Mouse (Mus musculus) monocyte, adult 5-6 weeks (primary cell): ENCODE data around the gene Camsap3. TPM values are rescaled to one million over a fixed set of nuclear protein-coding genes. Genes with fewer than 3 reads are reported as not detected.
A peak's percentile ranks its signal among the peaks of the same experiment; 100 is the strongest.

Experiments used
- ATAC-seq: fragments of 153-309, 156-312 bp; replicated peaks from 2 replicates; pipeline ENCODE4 v1.8.0; 2017; ENCODE audit warnings: mild to moderate bottlenecking; ENCODE audit not compliant: low TSS enrichment, insufficient number of reproducible peaks, severe bottlenecking, poor library complexity, low FRiP score
- total RNA-seq: library from RNA; stranded (forward); fragments of 200-1000, 200-491, 200-594 nt; gene quantifications from 3 replicates; pipeline ENCODE4 v1.2.3, GENCODE M21; 2017

Camsap3 gene
- total RNA-seq, 1 experiment from 2014 or later: not detected

GRCm38 (mm10) chr8:3594466-3594865, 7.4 kb downstream of the Camsap3 start:
- ATAC-seq: no peak

GRCm38 (mm10) chr8:3598054-3598453, 11.0 kb downstream of the Camsap3 start:
- no peak for ATAC-seq

- ATAC-seq: no peak
Observed at GRCm38 (mm10) chr8:3599219-3599618, 12.1 kb downstream of the Camsap3 start.

DNA sequence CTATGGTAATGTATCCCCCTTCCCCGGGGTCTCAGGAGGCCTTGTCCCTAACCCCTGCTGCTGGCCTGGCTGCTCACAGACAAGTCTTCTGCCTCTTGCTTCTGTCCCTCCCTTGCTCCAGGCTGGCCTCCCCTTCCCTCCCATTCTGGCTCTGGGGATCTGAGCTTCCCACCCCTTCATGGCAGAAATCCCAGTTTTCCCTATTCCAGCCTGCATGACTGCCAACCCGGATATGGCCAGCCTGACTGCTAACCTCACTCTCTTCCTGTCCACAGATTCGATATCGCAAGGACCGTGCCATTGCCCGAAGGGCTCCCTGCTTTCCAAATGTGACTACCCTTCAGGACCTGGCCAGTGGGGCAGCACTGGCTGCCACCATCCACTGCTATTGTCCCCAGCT, 13.3 kb downstream of the Camsap3 start:
- no peak for ATAC-seq

GRCm38 (mm10) chr8:3603439-3603838, 16.3 kb downstream of the Camsap3 start:
- ATAC-seq: no peak

GRCm38 (mm10) chr8:3606593-3606992, 19.5 kb downstream of the Camsap3 start:
- no peak for ATAC-seq

GRCm38 (mm10) chr8:3607822-3608221, 20.7 kb downstream of the Camsap3 start:
- no peak for ATAC-seq

DNA sequence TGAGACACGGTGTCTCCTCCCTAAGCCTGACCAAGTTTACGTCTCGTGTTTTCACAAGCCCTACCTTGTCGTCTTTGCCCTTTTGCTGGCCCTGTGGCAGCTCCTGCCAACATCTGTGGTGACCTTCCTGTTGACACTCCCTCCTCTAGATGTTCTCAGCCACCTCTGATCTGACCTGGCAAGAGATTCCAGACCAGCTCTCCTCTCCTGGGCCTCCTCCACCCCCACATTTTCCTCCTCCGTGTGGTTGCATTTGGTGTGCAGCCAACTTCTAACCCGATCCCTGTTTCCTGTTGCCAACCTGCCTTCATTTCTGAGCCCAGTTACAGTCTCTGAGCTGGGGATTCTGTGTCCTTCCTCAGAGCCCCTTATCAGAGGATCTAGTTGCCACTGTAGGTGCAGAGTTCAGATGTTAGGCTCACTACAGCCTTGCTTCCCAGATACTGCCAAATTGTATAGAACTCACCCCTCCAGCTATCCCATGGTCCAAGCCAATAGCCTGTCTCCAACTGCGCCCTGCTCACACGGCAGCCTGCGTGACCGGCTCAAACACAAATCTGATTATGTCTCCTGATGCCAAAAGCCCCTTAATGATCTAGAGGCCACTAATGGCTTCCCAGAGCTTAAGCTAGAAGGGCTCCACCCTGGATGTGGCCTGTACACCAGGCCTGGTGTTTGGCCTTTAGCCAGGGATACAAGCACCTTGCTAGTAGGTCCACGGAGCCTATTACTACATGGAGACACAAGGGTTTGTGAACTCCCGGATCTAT, 22.1 kb downstream of the Camsap3 start:
- ATAC-seq: no peak

- ATAC-seq: no peak
Observed at GRCm38 (mm10) chr8:3609816-3610150, 22.7 kb downstream of the Camsap3 start.

DNA sequence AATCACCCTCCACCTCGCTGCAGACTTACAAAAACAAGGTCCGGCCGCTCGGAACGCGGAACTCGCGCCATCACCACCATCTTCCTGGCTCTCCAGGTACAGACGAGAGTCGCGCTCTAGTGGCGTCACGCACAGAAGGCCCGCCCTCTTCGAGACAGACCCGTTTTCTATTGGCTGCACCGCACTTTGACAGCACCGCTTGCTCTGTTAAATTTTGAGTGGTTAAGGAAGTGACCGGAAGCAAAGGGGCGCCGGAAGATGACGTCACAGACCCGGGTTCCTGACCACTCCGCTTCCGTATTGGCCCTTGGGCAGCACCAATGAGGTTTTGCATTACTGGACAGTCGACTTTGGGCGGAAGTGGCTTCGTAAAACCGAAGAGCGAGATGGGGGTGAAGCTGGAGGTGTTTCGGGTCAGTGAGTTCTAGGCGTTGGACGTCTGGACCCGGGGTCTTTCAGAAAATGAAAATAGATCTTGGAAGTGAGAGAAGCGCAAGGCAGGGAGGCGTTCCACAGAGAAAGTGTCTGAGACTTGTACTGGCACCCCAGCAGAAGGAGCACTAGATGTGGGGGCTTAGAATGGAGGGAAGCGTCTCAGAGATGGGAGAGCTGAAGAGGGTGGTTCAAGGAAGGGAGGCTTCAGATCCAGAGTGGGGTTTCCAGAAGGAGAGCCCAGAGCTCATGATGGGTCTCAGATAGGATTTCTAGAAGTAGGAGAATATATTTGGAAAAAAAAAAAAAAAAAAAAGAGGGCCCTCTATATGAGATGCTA, 34.3 kb downstream of the Camsap3 start, which contains the start of the genes Xab2 and Pet100:
Gene Xab2, minus strand, starts transcription at position 118 of the 772 bp plus-strand sequence.
Gene Pet100, plus strand, starts transcription at position 350 of the 772 bp plus-strand sequence.
- peak; percentile 91 for ATAC-seq

DNA sequence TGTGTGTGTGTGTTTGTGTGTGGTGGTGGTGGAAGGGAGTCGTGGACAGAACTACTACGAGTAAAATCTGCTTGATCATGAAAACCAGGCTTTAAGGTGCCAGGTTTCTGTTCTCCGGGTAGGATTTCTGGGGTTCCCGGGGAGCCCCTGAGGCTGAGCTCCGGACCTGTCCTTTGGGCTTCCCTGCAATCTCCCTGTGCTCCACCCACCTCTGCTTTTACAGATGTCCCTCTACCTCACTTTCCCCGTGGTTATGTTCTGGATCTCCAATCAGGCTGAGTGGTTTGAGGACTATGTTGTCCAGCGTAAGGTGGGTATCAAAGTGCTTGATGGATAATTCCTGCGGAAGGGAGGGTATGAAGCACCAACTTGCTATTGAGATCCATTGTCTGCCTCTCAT, 35.0 kb downstream of the Camsap3 start:
- ATAC-seq: no peak

DNA sequence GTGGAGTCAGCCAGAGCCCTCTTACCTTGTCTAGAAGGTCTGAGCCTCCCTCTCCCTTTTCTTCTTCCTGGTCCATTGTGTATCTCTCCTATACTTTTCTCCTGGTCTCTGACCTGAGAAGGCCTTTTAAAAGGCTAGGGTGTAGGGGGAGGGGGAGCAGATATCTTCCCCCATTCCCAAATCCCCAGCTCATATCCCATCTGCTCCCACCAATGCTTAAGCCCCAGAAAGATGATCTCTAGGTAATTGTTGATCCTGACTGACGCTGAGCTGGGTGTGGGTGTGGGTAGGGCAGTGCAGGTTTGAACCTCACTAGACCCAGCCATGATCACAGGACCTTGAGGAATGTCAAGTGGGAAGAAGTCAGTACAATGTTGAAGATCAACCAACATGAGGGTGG, 38.4 kb downstream of the Camsap3 start, which contains the start of gene Pcp2:
Gene Pcp2, minus strand, starts transcription at position 101 of the 400 bp plus-strand sequence.
- no peak for ATAC-seq

DNA sequence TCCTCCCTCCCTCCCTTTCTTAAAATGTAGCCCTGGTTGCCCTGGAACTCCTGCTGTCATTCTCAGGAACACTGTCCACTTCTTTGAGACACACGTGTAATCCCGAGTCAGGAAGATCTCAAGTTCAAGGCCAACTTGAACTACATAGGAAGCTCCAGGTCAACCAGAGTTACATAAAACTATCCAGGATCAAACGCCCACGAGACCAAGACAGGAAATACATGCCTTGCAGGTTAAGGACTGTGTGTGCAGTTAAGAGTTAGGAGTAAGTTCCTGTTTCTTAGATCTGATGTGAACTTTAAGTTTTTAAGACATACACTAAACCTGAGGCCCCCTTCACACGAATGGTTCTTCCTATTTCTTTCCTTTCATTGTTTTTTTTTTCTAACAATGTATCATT, 39.9 kb downstream of the Camsap3 start:
- no peak for ATAC-seq

- ATAC-seq: 0 out of 2 replicates have a peak, but pooled peaks have one; percentile 32
Observed at GRCm38 (mm10) chr8:3628014-3628413, 40.9 kb downstream of the Camsap3 start.

GRCm38 (mm10) chr8:3630647-3631477, 43.8 kb downstream of the Camsap3 start, which contains the start of gene Stxbp2:
TSS of gene Stxbp2 (plus strand) at chr8:3630955.
- peak; percentile 84 for ATAC-seq

GRCm38 (mm10) chr8:3631478-3631875, 44.4 kb downstream of the Camsap3 start:
- peak; percentile 25; the same call in 1 of the 2 replicates for ATAC-seq

- peak; percentile 93 for ATAC-seq
Observed at GRCm38 (mm10) chr8:3645804-3646203, 58.7 kb downstream of the Camsap3 start.

- ATAC-seq: no peak
Observed at GRCm38 (mm10) chr8:3646824-3647531, 59.9 kb downstream of the Camsap3 start.
